Mouse (Mus musculus) retina, embryonic 14.5 days (tissue): Measurements from ENCODE around the gene Il1rn.

Experiments
- DNase-seq: peaks from one replicate; pipeline ENCODE4 v3.0.0-alpha.2; 2015; ENCODE audit warnings: low spot score

Gene Il1rn

GRCm38 (mm10) chr2:24336545-24336944, at the start of gene Il1rn:
TSS of gene Il1rn (plus strand) at chr2:24336853.
- no peak for DNase-seq

- DNase-seq = no peak
Observed at GRCm38 (mm10) chr2:24290896-24291295, 45.8 kb upstream of the Il1rn start, which contains the start of gene Il1f10. TSS of gene Il1f10 (plus strand) at chr2:24291196.

- DNase-seq = no peak
Observed at GRCm38 (mm10) chr2:24294616-24295015, 42.0 kb upstream of the Il1rn start.

- peak; percentile 89 for DNase-seq
Observed at GRCm38 (mm10) chr2:24296837-24297236, 39.8 kb upstream of the Il1rn start.

GRCm38 (mm10) chr2:24311302-24312001, 25.2 kb upstream of the Il1rn start:
- DNase-seq = no peak

GRCm38 (mm10) chr2:24316919-24317318, 19.7 kb upstream of the Il1rn start:
- no peak for DNase-seq

- no peak for DNase-seq
Observed at GRCm38 (mm10) chr2:24317919-24318598, 18.6 kb upstream of the Il1rn start.

GRCm38 (mm10) chr2:24335333-24335732, 1.3 kb upstream of the Il1rn start:
- DNase-seq = no peak

GRCm38 (mm10) chr2:24341395-24341885, 4.8 kb downstream of the Il1rn start:
- DNase-seq = no peak

GRCm38 (mm10) chr2:24344619-24345018, 8.0 kb downstream of the Il1rn start:
- DNase-seq = no peak

- no peak for DNase-seq
Observed at GRCm38 (mm10) chr2:24345056-24345455, 8.4 kb downstream of the Il1rn start.

- no peak for DNase-seq
Observed at GRCm38 (mm10) chr2:24347926-24348325, 11.3 kb downstream of the Il1rn start.

- no peak for DNase-seq
Observed at GRCm38 (mm10) chr2:24351159-24351558, 14.5 kb downstream of the Il1rn start.

GRCm38 (mm10) chr2:24353042-24353441, 16.4 kb downstream of the Il1rn start:
- no peak for DNase-seq

GRCm38 (mm10) chr2:24357642-24358041, 21.0 kb downstream of the Il1rn start:
- peak; percentile 78 for DNase-seq

GRCm38 (mm10) chr2:24359347-24359746, 22.7 kb downstream of the Il1rn start:
- DNase-seq = no peak

GRCm38 (mm10) chr2:24363818-24364217, 27.2 kb downstream of the Il1rn start:
- no peak for DNase-seq

- no peak for DNase-seq
Observed at GRCm38 (mm10) chr2:24366214-24366975, 29.7 kb downstream of the Il1rn start.

- DNase-seq = peak; percentile 58
Observed at GRCm38 (mm10) chr2:24367030-24367894, 30.6 kb downstream of the Il1rn start, which contains the start of gene Psd4. TSS of gene Psd4 (plus strand) at chr2:24367580.

- DNase-seq = no peak
Observed at GRCm38 (mm10) chr2:24367895-24368261, 31.2 kb downstream of the Il1rn start.

- no peak for DNase-seq
Observed at GRCm38 (mm10) chr2:24378747-24379450, 42.2 kb downstream of the Il1rn start.
